Mouse (Mus musculus) gastrocnemius, postnatal 25 days (tissue): ENCODE measurements around the gene Syngr4. TPM values are rescaled to one million over a fixed set of nuclear protein-coding genes. Genes with fewer than 3 reads are reported as not detected.

Experiments
- DNase-seq: peaks from one replicate; pipeline ENCODE4 v3.0.0; 2022
- total RNA-seq, 2 experiments: library from RNA; stranded (reverse); gene quantifications; 1 replicate in 1 of 2; 2 replicates in 1 of 2; pipeline ENCODE4 v1.2.3; 2021

Syngr4 gene
- total RNA-seq, 2 experiments from 2014 or later: not detected

DNA sequence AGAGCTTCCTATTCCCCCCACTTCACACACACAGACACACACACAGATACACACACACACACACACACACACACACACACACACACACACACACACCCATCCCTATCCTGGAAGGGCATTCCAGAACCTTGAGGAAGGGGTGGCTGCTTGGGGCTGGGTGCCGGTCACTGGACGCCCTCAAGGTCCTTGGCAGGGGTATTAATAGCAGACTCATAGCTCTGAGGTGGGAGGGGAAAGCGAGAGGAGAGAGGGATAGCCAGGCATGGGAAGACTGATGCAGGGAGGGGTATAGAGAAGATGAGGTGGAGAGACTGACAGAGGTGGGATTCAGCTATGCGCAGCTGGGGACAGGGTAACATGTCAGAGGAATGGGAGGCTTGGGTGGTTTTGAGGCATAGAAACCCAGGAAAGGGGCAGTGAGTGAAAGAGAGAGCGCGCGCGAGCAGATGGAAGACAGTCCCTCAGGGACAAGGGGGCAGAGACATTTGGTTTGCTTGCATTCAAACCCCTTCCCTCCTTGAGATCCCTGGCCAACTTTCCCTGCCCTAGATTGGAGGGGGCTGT lies 27.3 kb downstream of the Syngr4 start:
- no peak for DNase-seq

DNA sequence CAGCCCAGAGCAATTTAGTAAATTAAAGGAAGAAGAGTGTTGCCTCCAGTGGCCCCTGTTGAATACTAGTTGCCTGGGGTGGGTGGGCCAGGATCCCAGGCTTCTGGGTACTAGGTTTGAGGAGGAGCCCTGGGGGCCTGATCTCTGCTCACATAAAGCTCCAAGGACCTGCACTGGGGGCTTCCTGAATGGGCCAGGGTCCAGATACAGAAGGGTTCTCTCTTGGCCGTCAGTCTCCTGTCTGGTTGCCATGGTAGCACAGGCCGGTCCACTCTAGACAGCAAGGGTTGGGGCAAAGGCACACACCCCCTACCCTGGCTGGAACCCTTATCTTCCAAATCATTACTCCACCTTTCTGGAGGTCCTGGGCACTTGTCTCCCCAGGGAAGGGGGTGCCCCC lies 28.6 kb downstream of the Syngr4 start:
- DNase-seq: no peak

DNA sequence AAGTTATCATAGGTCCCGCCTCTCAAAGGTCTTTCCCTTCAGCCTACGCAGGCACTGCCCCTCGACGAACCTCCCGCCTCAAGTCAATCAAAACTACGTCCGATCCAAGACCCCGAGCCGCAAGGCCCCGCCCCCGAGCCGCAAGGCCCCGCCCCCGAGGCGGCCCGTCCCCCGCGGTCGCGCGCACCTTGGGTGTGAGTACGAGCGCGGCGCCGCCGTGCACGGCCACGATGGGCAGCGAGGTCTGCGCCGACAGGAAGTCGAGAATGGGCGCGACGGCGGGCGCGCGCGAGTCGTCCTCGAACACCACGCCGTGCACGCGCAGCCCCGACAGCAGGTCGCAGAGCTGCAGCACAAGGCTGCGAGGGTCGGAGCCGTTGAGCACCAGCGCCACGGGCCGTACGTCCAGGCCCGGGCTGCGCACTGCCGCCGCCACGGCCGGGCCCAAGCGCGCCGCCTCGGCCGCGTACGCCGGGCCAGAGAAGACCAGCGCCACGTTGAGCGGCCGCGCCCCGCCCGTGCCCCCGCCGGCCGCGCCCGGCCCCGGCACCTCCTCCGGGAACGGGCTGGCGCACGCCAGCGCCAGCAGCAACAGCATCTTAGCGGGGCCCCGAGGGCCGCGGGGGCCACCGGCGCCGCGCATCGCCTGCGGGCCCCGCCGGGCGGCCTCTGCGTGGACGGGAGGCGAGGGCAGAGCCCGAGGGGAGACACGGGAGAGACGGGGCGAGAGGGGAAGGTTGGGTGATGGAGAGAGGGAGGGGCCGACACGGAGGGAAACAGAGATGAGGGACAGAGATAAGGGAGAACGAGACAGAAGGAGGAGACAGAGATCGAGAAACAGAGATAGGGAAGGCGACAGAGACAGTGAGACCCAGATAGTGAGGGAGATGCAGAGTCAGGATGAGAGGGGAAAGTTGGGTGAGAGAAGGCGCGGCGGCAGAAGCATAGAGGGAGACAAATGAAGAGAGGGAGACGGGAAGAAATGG lies 30.3 kb downstream of the Syngr4 start:
- DNase-seq: peak; percentile 91

DNA sequence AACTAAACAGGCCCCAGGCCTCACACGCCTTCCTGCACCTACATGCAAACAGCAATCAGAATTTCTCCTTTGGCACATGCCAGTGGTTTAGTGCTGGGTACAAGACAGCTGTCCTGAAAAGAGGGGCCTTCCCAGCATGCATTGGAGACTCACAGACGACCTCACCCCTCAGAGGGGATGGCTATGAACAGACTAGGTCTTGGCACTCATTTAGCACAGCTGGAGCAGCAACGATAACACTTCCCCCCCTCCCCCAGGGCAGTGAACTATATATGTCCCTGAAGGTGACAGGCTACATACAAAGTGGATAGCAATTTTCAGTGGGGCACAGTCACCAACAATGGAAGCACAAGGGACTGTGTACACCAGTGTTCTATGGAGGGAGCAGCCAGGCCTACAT lies 32.1 kb downstream of the Syngr4 start:
- DNase-seq: no peak

DNA sequence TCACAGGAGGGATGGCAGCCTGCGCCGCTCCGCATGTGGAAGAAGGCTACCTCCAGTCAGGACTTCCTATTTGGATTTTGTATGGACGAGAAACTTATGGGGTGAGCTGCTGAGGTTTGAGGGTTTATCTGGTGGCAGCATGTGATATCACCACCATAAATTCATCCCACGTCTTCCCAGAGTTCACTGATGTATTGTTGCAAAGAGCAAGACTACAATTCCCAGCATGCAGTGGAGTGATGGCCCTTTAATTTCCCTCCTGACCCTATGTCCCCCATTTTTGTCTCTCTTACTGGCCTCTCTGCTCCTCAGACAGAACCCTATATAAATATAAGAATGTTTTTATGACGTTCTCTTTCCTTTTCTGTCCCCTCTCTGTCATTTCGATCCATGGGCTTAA lies 33.7 kb downstream of the Syngr4 start:
- no peak for DNase-seq

DNA sequence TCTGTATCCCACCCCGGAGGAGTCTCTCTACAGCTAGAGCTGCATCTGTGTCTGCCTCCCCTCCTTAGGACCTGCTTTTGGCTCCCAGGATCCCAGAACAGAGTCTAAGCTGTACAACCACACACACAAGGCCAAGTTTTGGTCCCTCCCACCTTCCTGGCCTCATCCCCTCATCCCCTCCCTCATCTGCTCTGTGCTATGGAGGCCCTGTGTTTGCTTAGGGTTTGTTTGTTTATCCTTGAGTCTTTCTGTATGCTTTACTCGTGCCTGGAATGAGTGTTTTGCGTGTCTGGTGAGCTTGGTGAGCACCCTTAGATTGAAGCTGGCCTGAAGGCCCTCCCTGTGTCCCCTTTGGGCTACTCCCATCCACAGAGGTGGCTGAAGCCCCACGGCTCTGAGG lies 37.5 kb downstream of the Syngr4 start:
- no peak for DNase-seq

DNA sequence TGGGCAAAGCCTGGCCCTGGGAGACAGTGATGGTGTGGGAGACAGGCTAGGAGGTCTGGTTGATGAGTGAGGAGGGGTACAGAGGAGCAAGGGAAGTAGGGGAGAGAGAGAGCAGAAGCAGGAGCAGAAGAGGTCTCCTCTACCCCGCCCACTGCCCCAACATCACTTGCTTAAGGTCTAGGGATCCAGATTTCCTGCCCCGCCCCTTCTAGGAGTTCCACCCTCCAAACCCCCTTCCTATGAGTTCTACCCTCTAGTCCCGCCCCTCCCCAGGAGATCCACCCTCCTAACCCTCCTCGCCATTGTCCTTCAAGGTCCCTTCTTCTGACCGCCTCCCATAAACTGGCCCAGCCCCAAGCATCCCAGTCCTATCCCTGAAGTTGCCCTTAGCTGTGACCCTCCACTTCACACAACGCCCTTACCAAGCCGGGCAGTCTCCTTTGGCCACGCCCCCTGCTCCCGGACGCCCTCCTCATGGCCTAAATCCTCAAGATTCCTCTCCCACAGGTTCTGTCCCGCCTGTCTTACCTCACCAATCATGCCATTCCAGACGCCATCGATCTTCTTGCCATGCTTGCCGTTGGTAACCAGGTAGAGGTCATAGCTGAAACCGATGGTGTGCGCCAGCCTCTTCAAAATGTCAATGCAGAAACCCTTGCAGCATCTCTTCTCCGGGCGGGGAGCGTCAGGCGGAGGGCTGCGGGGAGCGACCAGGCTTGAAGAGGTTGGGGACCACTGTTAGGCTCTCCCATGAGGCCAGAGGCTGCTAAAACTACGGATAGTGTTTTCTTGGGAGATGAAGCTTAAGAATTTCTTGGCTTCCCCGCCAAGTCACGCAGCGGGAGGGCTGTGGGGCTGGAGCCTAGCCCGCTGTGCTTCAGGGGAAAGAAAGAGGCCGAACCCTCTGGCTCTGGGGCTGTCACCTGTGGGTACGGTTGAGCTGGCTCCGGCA lies 39.3 kb downstream of the Syngr4 start:
- DNase-seq: peak; percentile 5

DNA sequence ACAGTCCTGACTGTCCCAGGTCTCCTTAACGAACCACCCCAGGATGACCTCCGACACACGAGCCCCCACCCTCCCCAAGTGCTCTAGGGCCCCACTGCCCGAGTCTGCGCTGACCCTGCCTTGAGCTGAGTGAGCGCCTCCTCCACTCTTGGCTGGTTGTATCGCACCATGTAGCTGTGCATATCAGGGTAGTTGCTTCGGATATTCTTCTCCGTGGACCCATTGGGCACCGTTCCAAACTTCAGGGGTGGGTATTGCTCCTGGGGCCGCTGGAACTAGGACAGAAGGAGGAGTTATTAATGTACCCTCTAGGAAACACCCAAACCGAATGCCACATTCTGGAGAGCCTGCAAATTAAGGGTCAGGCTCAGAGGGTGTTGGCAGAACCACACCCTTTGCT lies 43.4 kb downstream of the Syngr4 start:
- DNase-seq: no peak

DNA sequence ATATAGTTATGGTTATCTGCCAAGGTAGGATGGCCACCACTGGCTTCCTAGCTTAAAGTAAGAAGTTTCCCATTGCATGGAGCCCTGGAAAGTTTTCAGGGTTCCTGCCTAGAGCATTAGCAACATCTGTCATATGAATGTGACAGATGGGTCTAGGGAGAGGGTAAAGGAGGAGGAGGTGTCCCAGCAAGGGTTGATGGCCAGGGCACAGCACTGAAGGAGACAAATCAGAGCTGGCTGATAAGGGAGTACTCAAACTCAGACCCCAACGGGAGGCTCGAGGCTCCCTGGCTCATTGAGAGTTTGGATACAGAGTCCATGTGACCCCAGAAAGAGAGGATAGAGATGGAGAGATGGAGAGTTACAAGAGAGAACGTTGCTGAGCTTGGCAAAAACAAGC lies 45.9 kb downstream of the Syngr4 start:
- no peak for DNase-seq

DNA sequence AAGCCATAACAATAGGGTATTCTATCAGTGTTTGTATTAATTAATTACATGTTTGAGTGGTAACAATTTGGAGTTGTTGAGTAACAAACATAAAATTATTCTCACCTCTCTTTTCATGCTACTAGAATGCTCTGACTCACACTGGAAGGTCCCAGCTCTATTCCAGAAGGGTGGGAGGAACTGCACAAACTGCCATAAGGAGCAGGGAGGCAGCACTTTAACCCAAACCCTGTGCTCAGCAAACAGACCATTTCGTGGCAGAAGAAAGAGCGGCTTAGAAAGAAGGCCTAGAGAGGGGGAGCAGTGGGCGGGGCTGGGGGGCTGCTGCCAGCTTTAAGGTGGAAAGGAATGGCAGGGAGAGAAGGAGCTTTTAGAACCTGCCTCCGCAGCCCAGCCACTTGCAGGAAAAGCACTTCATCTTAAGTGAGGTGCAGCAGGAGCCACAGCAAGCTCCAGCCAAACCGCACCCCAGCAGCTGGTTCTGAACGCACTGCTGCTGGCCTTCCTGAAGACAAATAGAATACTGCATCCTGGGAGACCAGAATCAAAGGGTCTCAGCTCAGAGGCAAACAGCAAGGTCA lies 48.0 kb downstream of the Syngr4 start:
- no peak for DNase-seq

DNA sequence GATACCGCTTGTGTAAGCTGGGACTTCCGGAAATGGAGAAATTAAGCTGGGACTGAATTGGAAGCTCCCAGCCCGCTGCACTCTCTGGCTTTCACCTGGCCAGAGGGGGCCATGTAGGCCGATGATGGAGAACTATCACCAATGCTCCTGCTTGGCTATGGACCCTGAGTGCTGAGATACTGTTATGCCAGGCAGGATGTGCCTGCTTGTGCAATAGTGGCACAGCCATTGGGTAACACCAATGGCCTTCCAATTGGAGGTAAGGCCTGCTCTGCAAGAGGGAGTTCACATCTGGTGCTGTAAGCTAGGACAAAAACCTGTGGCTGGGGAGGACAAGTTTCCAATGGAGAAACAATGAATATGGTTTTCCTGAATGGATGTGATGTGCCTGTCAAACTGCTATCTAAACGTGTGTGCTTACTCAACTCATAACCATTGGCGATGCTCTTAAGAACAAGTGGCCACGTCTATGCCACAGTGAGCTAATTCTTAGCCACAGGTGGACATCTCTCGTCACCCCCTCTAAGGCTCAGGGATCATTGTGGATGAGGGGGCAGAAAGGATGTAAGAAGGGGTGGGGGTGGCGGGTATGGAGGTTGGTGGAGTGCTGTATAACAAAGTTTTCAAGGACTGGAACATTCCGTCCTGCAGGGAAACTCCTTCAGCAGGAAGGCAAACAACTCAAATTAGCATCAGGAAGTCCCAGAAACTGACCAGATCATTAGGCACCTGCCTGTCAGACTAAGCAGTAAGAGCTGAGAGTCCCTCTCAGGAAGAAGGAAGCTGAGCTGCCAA lies 53.4 kb downstream of the Syngr4 start:
- DNase-seq: no peak

Other genes with a start within 250 kb of the Syngr4 start
- under 1 TPM; 0.19 to 0.61 TPM for gene Fut2, start 230.3 kb downstream of the Syngr4 start, total RNA-seq
- under 1 TPM; 0.38 to 0.75 TPM for gene Ntn5, start 212.7 kb downstream of the Syngr4 start, total RNA-seq
- gene Sec1, start 202.3 kb downstream of the Syngr4 start, total RNA-seq: under 1 TPM in 1 of 2 experiments, not detected in 1; 0.16 TPM
- 10 to 100 TPM in 1 of 2 experiments, 1 to 10 TPM in 1; 4.9 to 11.2 TPM for gene Car11, start 196.9 kb downstream of the Syngr4 start, total RNA-seq
- gene Dbp, start 191.6 kb downstream of the Syngr4 start, total RNA-seq: 100 to 1,000 TPM in 1 of 2 experiments, 10 to 100 TPM in 1; 14.3 to 121 TPM
- 100 to 1,000 TPM; 433 to 449 TPM for gene Rpl18, start 181.3 kb downstream of the Syngr4 start, total RNA-seq
- gene Sphk2, start 178.7 kb downstream of the Syngr4 start, total RNA-seq: 10 to 100 TPM in 1 of 2 experiments, 1 to 10 TPM in 1; 8.5 to 12.7 TPM
- gene Fam83e, start 175.5 kb downstream of the Syngr4 start, total RNA-seq: under 1 TPM; 0.13 to 0.29 TPM
- gene Spaca4, start 170.9 kb downstream of the Syngr4 start, total RNA-seq: not detected
- gene Lmtk3, start 113.0 kb downstream of the Syngr4 start, total RNA-seq: under 1 TPM in 1 of 2 experiments, not detected in 1; 0.19 TPM
- not detected for gene Sult2b1, start 112.0 kb downstream of the Syngr4 start, total RNA-seq
- 10 to 100 TPM; 28.2 to 33.8 TPM for gene Cyth2, start 82.1 kb downstream of the Syngr4 start, total RNA-seq
- gene Kcnj14, start 71.9 kb downstream of the Syngr4 start, total RNA-seq: under 1 TPM; 0.19 to 0.20 TPM
- 10 to 100 TPM; 13.5 to 14.5 TPM for gene Grwd1, start 65.8 kb downstream of the Syngr4 start, total RNA-seq
- gene Kdelr1, start 23.9 kb downstream of the Syngr4 start, total RNA-seq: 10 to 100 TPM; 53.4 to 64.2 TPM
- under 1 TPM; 0.32 to 0.46 TPM for gene Grin2d, start 18.3 kb downstream of the Syngr4 start, total RNA-seq
- gene Tmem143, start 227 bp upstream of the Syngr4 start, total RNA-seq: 10 to 100 TPM; 53.2 to 62.5 TPM
- 10 to 100 TPM; 13.2 to 17.0 TPM for gene Emp3, start 24.7 kb upstream of the Syngr4 start, total RNA-seq
- under 1 TPM; 0.46 to 0.67 TPM for gene Ccdc114, start 27.4 kb upstream of the Syngr4 start, total RNA-seq
- not detected for gene Abcc6, start 133.6 kb upstream of the Syngr4 start, total RNA-seq
- gene Nomo1, start 137.0 kb upstream of the Syngr4 start, total RNA-seq: 10 to 100 TPM; 54.3 to 55.4 TPM
- 10 to 100 TPM; 74.8 to 77.5 TPM for gene Kcnj11, start 204.1 kb upstream of the Syngr4 start, total RNA-seq